Mouse (Mus musculus): ENCODE results near the gene Nhlrc1. TPM values are rescaled to one million over a fixed set of nuclear protein-coding genes. Genes with fewer than 3 reads are reported as not detected.

The Nhlrc1 gene
- polyA plus RNA-seq, 1 experiment from 2014 or later, result 13.1 TPM

- Histone ChIP-seq H3K9me3 (no peaks in the 10 kb centered on the region), H3K4me3 (peak overlapping the region; percentile 79), H3K4me1 (replicated peaks) (peaks cover 20% of the 10 kb centered on the region), H3K27me3 (no peaks in the 10 kb centered on the region), H3K27ac (peak overlapping the region; percentile 71), H3K4me2 (peak overlapping the region; percentile 99), H3K36me3 (no peaks in the 10 kb centered on the region), H3K9ac (no peak overlapping the region)
- WGBS, result 60% methylated on average over 8 of the region's 8 CpGs
- ATAC-seq (ENCODE audit: low FRiP score), result no peak
These were observed 27.5 kb upstream of the Nhlrc1 start for GRCm38 (mm10) chr13:47042024-47042633.

GRCm38 (mm10) chr13:47040061-47040460, 25.4 kb upstream of the Nhlrc1 start:
- H3K4me3 ChIP-seq, result no peak overlapping the region
- H3K36me3 ChIP-seq, result no peaks in the 10 kb centered on the region
- no peak overlapping the region for H3K4me2 ChIP-seq
- no peak for ATAC-seq (ENCODE audit: low FRiP score)
- 96% methylated on average over 5 of the region's 5 CpGs for WGBS
- no peaks in the 10 kb centered on the region for H3K27me3 ChIP-seq
- no peak overlapping the region for H3K9ac ChIP-seq
- peaks cover 13% of the 10 kb centered on the region for H3K4me1 ChIP-seq (replicated peaks)
- H3K27ac ChIP-seq, result no peak overlapping the region
- no peaks in the 10 kb centered on the region for H3K9me3 ChIP-seq

- no peak for ATAC-seq (ENCODE audit: low FRiP score)
- H3K4me1 ChIP-seq (replicated peaks), result peaks cover 4% of the 10 kb centered on the region; the same call in 1 of the 2 replicates
- no peaks in the 10 kb centered on the region for H3K27me3 ChIP-seq
- H3K4me2 ChIP-seq, result no peak overlapping the region
- H3K4me3 ChIP-seq, result no peak overlapping the region
- WGBS, result 79% methylated on average over 6 of the region's 6 CpGs
- peaks cover 6% of the 10 kb centered on the region; the same call in 1 of the 2 replicates for H3K36me3 ChIP-seq
- no peak overlapping the region for H3K9ac ChIP-seq
- H3K27ac ChIP-seq, result no peak overlapping the region
- no peaks in the 10 kb centered on the region for H3K9me3 ChIP-seq
These were observed 23.3 kb upstream of the Nhlrc1 start for GRCm38 (mm10) chr13:47037946-47038345.

- Histone ChIP-seq H3K9me3 (no peaks in the 10 kb centered on the region), H3K9ac (no peak overlapping the region), H3K36me3 (peaks cover 21% of the 10 kb centered on the region), H3K27ac (no peak overlapping the region), H3K4me3 (no peak overlapping the region), H3K4me1 (replicated peaks) (no peaks in the 10 kb centered on the region), H3K4me2 (no peak overlapping the region), H3K27me3 (no peaks in the 10 kb centered on the region)
- WGBS, result 90% methylated on average over 4 of the region's 4 CpGs
- ATAC-seq (ENCODE audit: low FRiP score), result no peak
These were observed 19.0 kb upstream of the Nhlrc1 start for GRCm38 (mm10) chr13:47033602-47034001.

- 93% methylated on average over 17 of the region's 17 CpGs for WGBS
These were observed 15.9 kb upstream of the Nhlrc1 start for GRCm38 (mm10) chr13:47030376-47031107.

GRCm38 (mm10) chr13:47020798-47021197, 6.1 kb upstream of the Nhlrc1 start:
- Histone ChIP-seq H3K9me3 (no peaks in the 10 kb centered on the region), H3K27me3 (0 out of 2 replicates have a peak, but pooled peaks cover under 1% of the 10 kb centered on the region), H3K36me3 (peaks cover 13% of the 10 kb centered on the region), H3K9ac (no peak overlapping the region), H3K27ac (no peak overlapping the region), H3K4me1 (replicated peaks) (no peaks in the 10 kb centered on the region), H3K4me2 (no peak overlapping the region), H3K4me3 (no peak overlapping the region)
- ATAC-seq (ENCODE audit: low FRiP score), result no peak
- 81% methylated on average over 7 of the region's 7 CpGs for WGBS

More at GRCm38 (mm10) chr13:47030376-47031107, 15.9 kb upstream of the Nhlrc1 start:
- H3K9ac ChIP-seq, result no peak overlapping the region
- no peaks in the 10 kb centered on the region for H3K27me3 ChIP-seq
- no peak overlapping the region for H3K27ac ChIP-seq
- H3K4me3 ChIP-seq, result no peak overlapping the region
- no peak for ATAC-seq (ENCODE audit: low FRiP score)
- H3K4me2 ChIP-seq, result no peak overlapping the region
- no peaks in the 10 kb centered on the region for H3K9me3 ChIP-seq
- peaks cover 30% of the 10 kb centered on the region for H3K36me3 ChIP-seq
- H3K4me1 ChIP-seq (replicated peaks), result no peaks in the 10 kb centered on the region

GRCm38 (mm10) chr13:47019774-47020173, 5.1 kb upstream of the Nhlrc1 start:
- no peak overlapping the region for H3K9ac ChIP-seq
- no peaks in the 10 kb centered on the region for H3K9me3 ChIP-seq
- no peak overlapping the region for H3K27ac ChIP-seq
- ATAC-seq (ENCODE audit: low FRiP score), result no peak
- H3K36me3 ChIP-seq, result peaks cover 5% of the 10 kb centered on the region
- WGBS, result 88% methylated on average over 7 of the region's 7 CpGs
- H3K4me3 ChIP-seq, result no peak overlapping the region
- no peak overlapping the region for H3K4me2 ChIP-seq
- 0 out of 2 replicates have a peak, but pooled peaks cover 4% of the 10 kb centered on the region for H3K27me3 ChIP-seq
- H3K4me1 ChIP-seq (replicated peaks), result 0 out of 2 replicates have a peak, but pooled peaks cover 4% of the 10 kb centered on the region

- ATAC-seq (ENCODE audit: low FRiP score), result peak; percentile 52; the same call in 1 of the 2 replicates
- Histone ChIP-seq H3K4me2 (no peak overlapping the region), H3K4me3 (no peak overlapping the region), H3K27ac (no peak overlapping the region), H3K9ac (no peak overlapping the region), H3K36me3 (no peaks in the 10 kb centered on the region), H3K9me3 (no peaks in the 10 kb centered on the region), H3K4me1 (replicated peaks) (peaks cover 13% of the 10 kb centered on the region; the same call in 1 of the 2 replicates), H3K27me3 (peaks cover 7% of the 10 kb centered on the region; the same call in 1 of the 2 replicates)
- 49% methylated on average over 5 of the region's 5 CpGs for WGBS
These were observed 2.6 kb upstream of the Nhlrc1 start for GRCm38 (mm10) chr13:47017259-47017658.

- H3K4me2 ChIP-seq, result peak overlapping the region; percentile 97
- H3K27me3 ChIP-seq, result peaks cover 7% of the 10 kb centered on the region; the same call in 1 of the 2 replicates
- H3K27ac ChIP-seq, result no peak overlapping the region
- H3K9me3 ChIP-seq, result peaks cover 6% of the 10 kb centered on the region
- ATAC-seq (ENCODE audit: low FRiP score), result no peak
- H3K4me3 ChIP-seq, result peak overlapping the region; percentile 60
- peak overlapping the region; percentile 76; the same call in 1 of the 2 replicates for H3K9ac ChIP-seq
- peaks cover 5% of the 10 kb centered on the region for H3K36me3 ChIP-seq
- WGBS, result 78% methylated on average over 5 of the region's 5 CpGs
- peaks cover 13% of the 10 kb centered on the region; the same call in 1 of the 2 replicates for H3K4me1 ChIP-seq (replicated peaks)
These were observed 498 bp upstream of the Nhlrc1 start for GRCm38 (mm10) chr13:47015195-47015501.

GRCm38 (mm10) chr13:47013740-47014139, 910 bp downstream of the Nhlrc1 start:
- Histone ChIP-seq H3K9me3 (peaks cover 16% of the 10 kb centered on the region), H3K9ac (no peak overlapping the region), H3K4me2 (peak overlapping the region; percentile 97), H3K4me1 (replicated peaks) (peaks cover 13% of the 10 kb centered on the region; the same call in 1 of the 2 replicates), H3K36me3 (peaks cover 13% of the 10 kb centered on the region), H3K27me3 (peaks cover 7% of the 10 kb centered on the region; the same call in 1 of the 2 replicates), H3K4me3 (peak overlapping the region; percentile 60), H3K27ac (no peak overlapping the region)
- WGBS, result 65% methylated on average over 10 of the region's 10 CpGs
- ATAC-seq (ENCODE audit: low FRiP score), result no peak

GRCm38 (mm10) chr13:47001590-47001989, 13.1 kb downstream of the Nhlrc1 start:
- WGBS, result 93% methylated on average over 4 of the region's 4 CpGs

GRCm38 (mm10) chr13:46999498-46999897, 15.2 kb downstream of the Nhlrc1 start:
- 57% methylated on average over 5 of the region's 5 CpGs for WGBS
- no peak overlapping the region for H3K9ac ChIP-seq
- no peaks in the 10 kb centered on the region for H3K36me3 ChIP-seq
- no peaks in the 10 kb centered on the region for H3K27me3 ChIP-seq
- H3K9me3 ChIP-seq, result no peaks in the 10 kb centered on the region
- ATAC-seq (ENCODE audit: low FRiP score), result no peak
- no peaks in the 10 kb centered on the region; the same call in 1 of the 2 replicates for H3K4me1 ChIP-seq (replicated peaks)
- no peak overlapping the region for H3K4me2 ChIP-seq
- H3K27ac ChIP-seq, result no peak overlapping the region
- no peak overlapping the region for H3K4me3 ChIP-seq

More at GRCm38 (mm10) chr13:47001590-47001989, 13.1 kb downstream of the Nhlrc1 start:
- Histone ChIP-seq H3K4me1 (replicated peaks) (no peaks in the 10 kb centered on the region; the same call in 1 of the 2 replicates), H3K27me3 (no peaks in the 10 kb centered on the region), H3K9me3 (no peaks in the 10 kb centered on the region), H3K27ac (no peak overlapping the region), H3K4me3 (no peak overlapping the region), H3K9ac (no peak overlapping the region), H3K4me2 (no peak overlapping the region), H3K36me3 (no peaks in the 10 kb centered on the region)
- ATAC-seq (ENCODE audit: low FRiP score), result no peak
